Mouse (Mus musculus) testis, postnatal 10 days (tissue): ENCODE data around the gene Ptpn13.
A peak's percentile ranks its signal among the peaks of the same experiment; 100 is the strongest.

ENCODE experiments used
- DNase-seq: peaks from one replicate; pipeline ENCODE4 v3.0.0; 2021; ENCODE audit warnings: low spot score

The Ptpn13 gene

DNA sequence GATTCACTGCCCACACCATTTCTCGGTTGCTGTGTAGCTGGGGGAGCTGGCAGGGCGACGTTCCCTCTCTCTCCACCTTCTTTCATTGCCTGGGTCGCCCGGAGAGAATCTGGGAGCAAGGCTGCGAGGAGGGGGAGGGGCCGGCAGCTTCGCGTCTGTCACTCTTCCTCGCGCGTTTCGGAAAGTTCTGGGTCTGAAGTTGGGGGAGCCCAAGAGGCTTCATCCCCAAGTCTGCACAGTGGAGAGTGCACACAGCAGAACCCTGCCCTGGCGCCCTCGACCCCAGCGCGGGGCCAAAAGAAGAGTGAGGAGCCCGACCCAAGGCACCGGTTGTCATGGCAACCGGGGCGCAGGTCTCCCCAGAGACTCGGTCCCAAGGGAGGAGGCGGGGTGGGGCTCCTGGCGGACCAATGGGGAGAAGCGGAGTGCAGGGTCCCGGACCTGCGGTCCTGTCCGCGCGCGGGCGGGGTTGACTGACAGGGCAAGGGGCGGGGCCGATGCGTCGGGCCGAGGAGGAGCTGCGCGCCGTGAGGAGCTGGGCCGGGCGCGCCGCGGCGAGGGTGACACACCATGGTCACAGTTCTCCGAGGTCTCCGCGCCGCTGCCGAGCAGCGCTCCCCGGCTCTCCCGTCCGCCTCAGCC lies at the start of gene Ptpn13:
Gene Ptpn13, plus strand, starts transcription at position 515 of the 642 bp plus-strand sequence.
- peak; percentile 98 for DNase-seq

GRCm38 (mm10) chr5:103375226-103375625 lies 49.8 kb upstream of the Ptpn13 start:
- no peak for DNase-seq

DNA sequence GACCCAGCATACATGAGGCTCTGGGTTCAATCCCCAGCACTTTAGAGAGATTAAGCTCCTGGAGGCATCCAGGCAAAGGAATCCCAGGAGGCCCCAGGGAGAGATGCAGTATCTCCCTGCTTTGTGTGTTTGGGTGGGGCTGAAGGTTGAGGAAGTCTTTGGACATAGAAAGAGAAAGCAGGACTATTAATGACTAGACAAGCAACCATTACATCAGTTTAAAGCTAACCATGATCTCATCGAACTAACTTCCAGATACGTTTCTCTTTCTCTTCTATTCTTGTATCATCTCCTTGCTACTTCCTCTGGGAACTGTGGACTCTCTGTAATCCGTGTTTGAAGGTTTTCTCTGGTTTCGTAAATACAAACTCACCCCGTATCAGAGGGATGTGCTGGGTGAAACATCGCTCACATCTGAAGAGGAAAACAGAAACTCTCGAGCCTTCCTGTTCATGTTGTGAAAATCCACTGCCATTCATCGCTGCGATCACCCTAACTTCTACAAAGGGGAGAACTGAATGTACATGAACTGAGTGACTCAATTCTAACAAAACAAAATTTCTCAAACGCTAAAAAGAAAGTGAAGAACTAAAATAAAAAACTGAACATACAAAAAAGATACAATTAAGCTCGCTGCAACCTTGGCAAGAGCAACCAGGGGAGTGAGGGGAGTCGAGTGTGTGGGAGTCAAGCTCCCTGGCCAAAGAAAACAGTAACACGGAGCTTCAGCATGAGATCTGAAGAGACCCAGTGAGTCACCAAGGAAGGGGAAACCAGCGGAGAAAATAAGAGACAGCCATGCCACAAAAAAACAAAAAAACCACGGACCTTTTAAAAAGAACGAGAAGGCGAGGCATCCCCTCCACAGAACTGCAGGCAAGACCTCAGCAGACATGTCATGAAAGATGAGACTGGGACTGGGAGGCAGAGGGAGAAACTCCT lies 48.4 kb upstream of the Ptpn13 start:
- peak; percentile 72 for DNase-seq

- no peak for DNase-seq
Observed at GRCm38 (mm10) chr5:103377493-103378130, 47.4 kb upstream of the Ptpn13 start.

DNA sequence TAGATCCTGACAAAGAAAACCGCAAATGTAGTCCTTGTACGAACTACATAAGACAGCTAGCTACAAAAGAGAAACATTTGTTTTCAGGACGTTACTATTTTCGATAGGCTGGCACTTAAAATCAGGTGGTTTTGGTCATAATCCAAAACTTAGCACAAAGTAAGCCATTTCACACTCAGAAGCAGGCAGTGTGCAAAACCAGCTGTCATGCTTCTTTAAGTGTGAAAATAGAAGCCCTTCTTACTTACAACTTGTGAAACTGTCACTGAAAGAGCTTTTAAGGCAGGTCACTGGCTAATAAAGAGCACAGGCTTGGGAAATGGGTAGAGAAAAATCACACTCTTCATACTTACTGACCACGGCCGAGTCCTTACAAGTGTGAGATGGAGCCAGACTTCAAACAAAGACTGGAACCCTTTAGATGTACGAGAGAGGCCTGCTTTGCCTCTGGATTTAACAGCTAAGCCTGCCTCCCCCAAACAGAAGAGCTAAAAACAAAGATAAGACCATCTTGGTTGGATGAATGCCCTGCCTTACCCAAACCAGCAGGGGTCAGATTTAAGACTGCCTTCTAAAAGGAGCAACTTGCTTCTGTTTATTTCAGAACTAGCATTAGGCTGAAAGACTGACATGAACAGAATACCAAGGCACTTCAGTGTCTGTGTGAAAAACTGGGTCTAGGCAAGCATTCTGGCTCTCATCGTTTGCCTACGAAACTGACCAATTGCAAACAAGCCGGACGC lies 44.0 kb upstream of the Ptpn13 start:
- no peak for DNase-seq

DNA sequence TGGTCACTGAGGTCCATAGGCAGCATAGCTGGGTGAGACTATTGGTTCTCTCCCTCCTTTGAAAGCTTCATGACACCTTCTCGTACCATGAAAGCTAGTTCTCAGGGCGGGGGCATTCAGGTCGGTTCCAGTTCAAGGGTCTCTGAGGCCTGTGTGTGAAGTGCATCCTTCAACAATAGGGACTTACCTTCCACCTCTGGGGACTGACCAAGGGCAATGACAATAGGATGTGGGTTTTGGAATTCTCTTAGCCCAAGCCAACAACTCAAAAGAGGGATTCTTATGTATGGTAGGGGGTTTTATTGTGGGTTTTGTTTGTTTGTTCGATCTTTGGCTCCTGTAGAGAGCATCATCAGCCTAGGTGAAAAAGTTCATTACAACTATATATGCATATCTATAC lies 42.0 kb upstream of the Ptpn13 start:
- DNase-seq: no peak

DNA sequence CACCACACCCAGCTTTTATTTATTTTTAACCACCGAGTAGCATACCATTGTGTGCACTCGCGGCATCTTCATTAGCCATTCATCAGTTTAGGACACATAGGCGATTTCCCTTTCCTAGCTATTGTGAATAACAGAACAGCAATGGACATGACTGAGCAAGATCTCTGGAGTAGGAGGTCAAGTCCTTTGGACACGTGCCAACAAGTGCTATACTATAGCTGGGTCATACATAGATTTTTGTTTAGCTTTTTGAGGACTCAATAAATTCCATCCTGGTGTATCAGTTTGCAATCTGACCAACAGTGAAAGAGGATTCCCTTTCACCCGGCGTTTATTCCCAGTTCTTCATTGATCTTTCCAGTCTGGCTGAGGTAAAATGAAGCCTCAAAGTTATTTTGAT lies 41.0 kb upstream of the Ptpn13 start:
- no peak for DNase-seq

GRCm38 (mm10) chr5:103387540-103388026 lies 37.4 kb upstream of the Ptpn13 start:
- DNase-seq: peak; percentile 74

DNA sequence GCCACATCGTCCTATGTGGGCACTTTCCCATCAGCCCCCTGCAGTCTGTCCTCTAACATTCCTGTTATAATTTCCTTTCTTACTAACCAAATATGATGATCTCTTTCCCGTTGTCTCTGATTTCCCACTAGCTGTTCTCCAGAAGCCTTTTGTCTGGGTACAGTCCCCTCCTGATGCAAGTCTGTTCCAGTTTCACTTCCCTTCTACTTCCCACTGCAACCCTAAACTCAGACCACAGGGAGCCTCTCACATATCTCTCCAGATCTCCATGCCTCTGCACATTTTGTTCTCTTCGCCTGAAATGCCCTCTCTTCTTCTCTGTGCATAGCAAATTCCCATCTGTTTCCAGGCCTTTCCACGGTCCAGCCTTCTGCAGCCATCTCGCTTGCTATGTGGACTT lies 35.6 kb upstream of the Ptpn13 start:
- DNase-seq: no peak

DNA sequence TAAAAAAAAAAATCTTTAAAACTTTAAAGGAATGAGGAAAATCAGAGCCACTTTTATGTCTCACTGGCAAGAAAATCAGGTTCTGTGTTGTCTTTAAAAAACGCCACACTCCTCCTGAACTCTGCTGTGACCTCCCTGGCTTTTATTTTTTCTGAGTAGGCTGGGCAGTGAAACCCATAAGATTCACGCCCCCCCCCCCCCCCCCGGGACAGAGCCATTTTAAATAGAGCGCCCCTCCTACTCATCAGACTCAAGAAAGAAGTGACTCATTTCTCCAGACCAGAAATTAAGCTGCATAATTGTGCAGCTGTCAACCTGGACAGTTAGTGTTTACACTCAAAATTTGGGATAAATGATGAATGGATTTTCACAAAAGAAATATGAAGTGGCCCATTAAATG lies 31.8 kb upstream of the Ptpn13 start:
- no peak for DNase-seq

GRCm38 (mm10) chr5:103393752-103394151 lies 31.2 kb upstream of the Ptpn13 start:
- DNase-seq: no peak

DNA sequence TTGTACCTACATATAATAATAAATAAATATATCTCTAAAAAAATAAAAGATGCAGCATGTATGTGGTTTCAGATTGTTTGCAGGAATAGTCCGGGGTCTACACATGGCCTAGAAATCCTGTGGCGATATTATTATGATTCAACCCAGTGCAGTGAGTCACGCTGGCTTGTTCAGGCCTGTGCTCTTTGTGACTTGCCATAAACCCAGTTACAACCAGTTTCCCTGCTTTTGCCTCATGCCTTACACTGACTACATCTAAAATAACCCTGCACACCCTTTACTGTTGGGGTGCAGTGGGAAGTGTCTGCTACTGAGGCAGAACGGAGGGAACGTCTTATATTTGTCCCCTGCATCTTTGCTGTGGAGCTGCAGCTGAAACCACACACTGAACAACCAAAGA lies 29.3 kb upstream of the Ptpn13 start:
- DNase-seq: no peak

GRCm38 (mm10) chr5:103397429-103397828 lies 27.6 kb upstream of the Ptpn13 start:
- no peak for DNase-seq

DNA sequence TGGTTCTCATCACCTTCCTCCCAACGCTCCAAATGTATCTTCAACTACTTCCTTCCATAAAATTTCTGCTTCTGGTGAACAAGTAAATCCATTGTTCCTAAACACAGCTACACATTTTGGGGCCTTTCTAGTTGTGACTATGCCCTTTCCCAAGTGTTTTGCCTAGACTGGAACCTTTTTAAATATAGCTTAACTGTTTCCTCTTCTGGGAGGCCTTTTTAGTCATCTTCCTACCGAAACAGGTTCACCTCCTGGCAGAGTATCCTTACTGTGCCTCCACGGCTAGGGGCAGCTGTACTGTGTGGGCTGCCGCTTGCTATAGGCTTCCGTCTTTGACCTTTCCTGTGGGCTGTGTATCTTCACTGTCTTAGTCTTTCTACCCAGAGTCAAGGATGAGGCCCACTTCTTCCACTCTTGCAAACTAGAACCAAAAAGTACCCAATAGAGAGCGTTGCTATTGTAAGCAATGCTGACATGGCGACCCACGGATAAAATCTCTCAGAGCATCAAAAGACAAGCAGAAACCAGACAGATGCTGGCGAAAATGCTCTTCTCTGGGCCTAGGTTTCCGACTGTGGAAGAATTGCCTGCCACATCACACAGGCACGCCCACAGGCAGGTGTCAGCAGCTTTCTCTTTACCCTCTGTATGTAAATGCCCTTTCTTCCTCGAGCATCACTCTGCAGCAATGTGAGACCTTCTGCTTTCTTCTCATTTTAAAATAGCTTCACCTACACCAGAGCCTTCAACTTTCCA lies 20.6 kb upstream of the Ptpn13 start:
- no peak for DNase-seq

DNA sequence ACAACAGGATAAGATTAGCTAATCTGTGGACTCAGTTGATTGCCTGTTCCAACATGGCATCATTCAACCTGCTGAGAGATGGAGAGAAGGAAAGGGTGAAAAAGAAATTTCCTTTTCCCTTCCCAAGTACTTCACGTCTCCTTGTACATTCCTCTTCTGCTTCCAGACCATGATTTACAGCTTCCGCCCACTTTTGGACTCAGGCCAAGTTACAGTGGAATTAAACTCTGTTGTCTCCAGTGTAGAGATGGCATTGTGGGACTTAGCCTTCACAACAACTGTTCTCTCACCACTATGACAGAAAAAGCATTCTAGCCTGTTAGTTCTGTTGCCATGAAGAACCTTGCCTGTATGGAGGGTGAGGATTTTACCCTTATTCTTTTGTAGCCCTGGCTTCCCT lies 19.1 kb upstream of the Ptpn13 start:
- peak; percentile 42 for DNase-seq

GRCm38 (mm10) chr5:103412020-103412747 lies 12.8 kb upstream of the Ptpn13 start:
- DNase-seq: no peak

DNA sequence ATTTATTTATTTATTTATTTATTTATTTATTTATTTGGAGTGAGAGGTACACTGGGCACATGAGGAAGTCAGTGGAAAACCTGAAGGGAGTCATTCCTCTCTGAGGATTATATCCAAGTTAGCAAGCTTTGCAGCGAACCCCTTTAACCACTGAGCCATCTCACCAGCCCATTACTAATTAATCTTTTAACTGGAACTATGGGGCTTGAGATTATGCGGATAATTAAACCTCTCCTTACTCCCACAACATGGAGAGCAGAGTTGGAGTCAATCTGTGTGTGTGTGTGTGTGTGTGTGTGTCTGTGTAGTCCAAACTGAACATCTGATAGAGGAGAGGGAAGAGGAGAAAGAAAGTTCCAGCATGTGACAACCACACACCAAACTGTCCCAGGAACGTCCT lies 10.4 kb upstream of the Ptpn13 start:
- no peak for DNase-seq

DNA sequence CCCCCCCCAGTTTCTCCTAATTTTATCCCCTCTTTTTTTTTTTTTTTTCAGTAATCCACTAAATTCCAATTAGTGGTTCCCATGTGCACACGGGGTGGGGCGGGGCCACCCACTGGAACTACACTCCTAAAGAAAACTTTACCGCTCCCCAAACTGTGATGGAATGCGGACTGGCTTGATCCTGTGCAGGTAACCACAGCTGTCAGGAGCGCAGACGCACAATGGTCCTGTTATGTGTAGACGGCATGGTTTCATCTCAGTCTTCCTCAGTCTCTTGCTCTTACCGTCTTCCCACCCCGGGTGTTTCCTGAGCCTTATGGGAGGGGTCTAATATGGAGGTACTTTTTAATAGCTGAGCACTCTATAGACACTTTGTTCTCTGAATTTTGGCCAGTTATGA lies 7.0 kb upstream of the Ptpn13 start:
- no peak for DNase-seq

DNA sequence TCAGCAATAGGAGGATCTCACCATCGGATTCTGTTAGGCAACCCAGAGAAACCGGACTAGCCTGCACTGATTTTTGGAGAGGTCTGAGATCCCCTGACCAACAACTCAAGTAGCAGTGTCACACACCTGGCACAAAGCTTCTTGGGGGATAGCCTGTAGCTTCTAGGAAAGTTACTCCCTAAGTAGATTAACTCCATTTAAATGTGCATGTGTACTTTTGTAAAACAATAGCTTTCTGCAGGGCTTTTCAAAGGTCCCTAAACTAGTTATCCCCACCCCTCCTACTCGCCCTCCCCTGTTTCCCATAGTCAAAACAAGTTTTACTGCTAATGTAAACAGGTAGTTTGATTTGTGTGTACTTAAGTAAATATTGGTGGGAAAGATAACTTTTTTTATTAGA lies 6.1 kb upstream of the Ptpn13 start:
- DNase-seq: no peak

DNA sequence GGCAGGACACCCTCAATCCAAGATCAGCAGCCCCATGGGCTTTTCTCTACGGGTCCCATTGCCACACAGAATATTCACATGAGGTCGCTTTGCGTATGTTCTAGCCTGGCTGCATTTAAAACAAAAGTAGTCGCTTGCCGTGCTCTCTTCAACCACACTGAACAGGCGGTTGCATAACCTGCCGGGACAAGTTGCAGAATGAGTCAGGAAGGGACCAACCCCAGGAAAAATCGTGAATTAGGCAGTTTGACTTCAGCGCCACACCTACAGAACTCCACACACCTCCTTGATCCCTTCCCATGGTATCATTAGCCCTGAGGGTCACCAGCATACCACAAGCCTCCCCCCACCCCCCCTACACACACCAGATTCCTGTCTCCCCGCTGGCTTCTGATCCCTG lies 4.4 kb upstream of the Ptpn13 start:
- no peak for DNase-seq

DNA sequence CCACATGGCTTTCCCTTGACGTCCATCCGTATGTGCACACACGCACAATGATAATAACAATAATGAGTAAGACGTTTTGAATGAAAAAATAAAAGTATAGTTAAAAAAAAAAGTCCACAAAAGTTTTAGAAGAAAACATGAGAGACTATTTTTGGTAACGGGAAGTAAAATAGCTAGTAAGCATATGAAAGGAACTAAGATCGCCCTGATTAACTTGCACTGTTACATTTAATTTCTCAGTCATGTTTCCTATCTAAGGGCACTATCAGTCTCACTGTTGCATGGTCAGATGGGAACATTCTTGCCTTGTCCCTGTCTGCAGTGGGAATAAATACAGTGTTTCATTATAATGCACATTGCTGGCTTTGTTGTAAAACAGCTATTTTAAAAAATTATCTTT lies 2.4 kb upstream of the Ptpn13 start:
- no peak for DNase-seq
